Mouse (Mus musculus): ENCODE measurements at regions not wholly inside any gene's neighbourhood (a gene's known extent, or its start where the extent isn't known, plus 50 kb on each side); places are given as distances from the start of the nearest gene placed in this dataset.

DNA sequence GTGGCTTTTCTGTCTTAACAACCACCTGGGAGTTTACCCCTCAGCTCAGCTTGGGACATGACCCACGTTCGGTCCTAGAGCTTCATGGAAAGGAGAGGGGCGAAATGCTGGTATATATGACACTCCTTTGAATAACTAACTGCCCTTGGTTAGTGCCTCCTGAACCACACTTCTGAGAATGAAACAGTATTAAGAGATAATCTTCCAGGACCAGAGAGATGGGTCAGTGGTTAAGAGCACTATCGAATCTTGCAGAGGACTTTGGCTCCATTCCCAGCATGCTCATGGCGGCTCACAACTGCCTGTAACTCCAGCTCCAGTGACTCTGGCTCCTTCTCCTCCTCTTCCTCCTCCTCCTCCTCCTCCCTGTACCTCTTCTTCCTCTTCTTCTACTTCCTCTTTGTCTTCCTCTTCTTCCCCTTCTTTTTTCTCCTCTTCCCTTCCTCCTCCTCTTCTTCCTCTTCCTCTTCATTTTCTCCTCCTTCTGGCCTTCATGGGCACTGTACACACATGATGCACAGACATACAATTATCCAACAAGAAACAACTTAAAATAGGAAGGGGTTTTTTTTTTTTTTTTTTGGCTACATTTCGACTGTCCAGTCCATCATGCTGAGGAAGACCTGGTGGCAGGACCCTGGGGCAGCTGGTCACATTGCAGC, 71.0 kb upstream of the Ctnnb1 start:
- TF ChIP-seq CTCF (IDR thresholded peaks at IDR 0.05), result no peak
- no peak for TF ChIP-seq POLR2A (IDR thresholded peaks at IDR 0.05; ENCODE audit: insufficient read depth, low read depth, low read length)
